Mouse (Mus musculus) c-Kit-positive CD71-negative TER-119-negative erythroid progenitor cells, embryonic 14.5 days (primary cell): ENCODE results near the gene Nrxn3.

Experiments
- DNase-seq: peaks from one replicate; pipeline ENCODE4 v3.0.0-alpha.2; 2013; ENCODE audit warnings: low read depth

The Nrxn3 gene

GRCm38 (mm10) chr12:88812173-88812572, 89.5 kb downstream of the Nrxn3 start:
- no peak for DNase-seq

- DNase-seq = no peak
Measured at GRCm38 (mm10) chr12:88816865-88817264, 94.2 kb downstream of the Nrxn3 start.

- no peak for DNase-seq
Measured at GRCm38 (mm10) chr12:88818622-88819334, 96.1 kb downstream of the Nrxn3 start.

DNA sequence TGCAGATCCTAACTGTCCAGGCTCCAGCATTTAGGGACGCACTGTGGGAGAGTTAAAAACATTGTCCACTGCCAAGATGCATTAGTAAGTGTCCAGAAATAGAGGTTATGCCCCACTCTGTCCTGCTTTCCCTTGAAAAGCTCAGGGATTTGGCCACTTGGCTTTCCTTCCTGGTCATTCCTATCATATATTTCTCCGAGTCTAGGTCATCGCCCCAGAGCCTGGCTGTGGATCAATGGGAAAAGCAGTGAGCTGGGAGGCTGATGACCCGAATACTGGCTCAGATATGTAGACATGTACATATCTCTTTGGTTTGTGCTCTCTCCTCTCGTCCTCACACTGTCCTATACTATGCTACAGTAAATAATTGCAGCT, 96.6 kb downstream of the Nrxn3 start:
- DNase-seq = no peak

DNA sequence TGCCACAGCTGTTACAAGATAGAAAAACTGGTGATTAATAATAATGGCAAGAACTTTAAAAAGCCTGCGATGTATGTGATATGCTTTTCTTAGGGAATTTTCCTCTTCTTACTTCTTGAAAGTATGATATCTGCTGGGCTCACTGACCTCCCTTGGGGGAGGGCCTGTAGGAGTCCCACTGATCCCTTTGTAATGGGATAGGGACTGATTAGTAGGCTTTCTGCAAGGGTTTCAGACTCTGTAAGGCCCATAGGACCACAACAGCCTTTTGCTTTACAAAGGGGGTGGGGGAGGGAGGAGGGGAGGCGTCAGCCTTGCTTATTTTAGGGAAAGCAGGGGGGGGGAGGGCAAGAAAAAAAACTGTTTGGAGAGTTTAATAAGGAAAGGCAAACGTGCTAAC, 97.5 kb downstream of the Nrxn3 start:
- DNase-seq = no peak

DNA sequence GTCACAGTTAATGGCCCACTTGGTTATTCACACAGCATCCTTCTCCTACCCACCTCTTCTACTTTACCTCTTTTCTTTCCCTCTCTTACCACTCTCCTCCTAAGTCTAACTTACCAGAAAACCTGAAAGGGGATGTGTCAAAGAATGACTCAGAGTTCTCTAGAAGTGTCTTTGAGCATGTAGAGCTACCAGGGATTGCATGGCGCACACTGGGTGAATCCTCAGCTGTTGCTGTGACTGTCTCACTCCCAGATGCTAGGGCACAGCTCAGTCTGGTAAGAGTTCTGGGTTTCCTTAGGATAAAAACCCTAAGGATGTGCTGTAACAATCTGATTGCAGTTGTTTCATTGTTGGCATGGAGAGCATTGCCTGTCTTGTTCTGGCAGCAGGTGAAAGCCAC, 108.2 kb downstream of the Nrxn3 start:
- no peak for DNase-seq

DNA sequence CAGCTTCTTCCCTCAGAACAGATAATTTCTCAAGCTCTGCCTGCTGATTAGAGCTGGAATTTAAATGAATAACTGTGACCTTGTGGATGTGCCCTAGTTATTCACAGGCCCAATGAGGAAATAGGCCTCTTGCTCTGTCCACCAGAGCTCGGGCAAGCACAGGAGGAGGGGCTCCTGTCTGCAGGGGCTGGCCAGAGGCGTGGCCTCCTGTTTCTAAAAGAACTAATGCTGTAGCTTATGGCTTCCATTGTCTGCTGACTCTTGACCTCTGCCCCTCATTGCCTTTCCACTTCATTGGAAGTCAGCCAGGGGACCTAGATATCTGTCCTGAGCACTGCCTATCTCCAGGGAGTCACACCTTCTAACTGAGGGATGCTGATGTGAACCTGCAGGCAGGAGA, 113.1 kb downstream of the Nrxn3 start:
- DNase-seq = no peak

- DNase-seq = no peak
Measured at GRCm38 (mm10) chr12:88839724-88840123, 117.0 kb downstream of the Nrxn3 start.

- DNase-seq = no peak
Measured at GRCm38 (mm10) chr12:88841350-88841749, 118.7 kb downstream of the Nrxn3 start.

DNA sequence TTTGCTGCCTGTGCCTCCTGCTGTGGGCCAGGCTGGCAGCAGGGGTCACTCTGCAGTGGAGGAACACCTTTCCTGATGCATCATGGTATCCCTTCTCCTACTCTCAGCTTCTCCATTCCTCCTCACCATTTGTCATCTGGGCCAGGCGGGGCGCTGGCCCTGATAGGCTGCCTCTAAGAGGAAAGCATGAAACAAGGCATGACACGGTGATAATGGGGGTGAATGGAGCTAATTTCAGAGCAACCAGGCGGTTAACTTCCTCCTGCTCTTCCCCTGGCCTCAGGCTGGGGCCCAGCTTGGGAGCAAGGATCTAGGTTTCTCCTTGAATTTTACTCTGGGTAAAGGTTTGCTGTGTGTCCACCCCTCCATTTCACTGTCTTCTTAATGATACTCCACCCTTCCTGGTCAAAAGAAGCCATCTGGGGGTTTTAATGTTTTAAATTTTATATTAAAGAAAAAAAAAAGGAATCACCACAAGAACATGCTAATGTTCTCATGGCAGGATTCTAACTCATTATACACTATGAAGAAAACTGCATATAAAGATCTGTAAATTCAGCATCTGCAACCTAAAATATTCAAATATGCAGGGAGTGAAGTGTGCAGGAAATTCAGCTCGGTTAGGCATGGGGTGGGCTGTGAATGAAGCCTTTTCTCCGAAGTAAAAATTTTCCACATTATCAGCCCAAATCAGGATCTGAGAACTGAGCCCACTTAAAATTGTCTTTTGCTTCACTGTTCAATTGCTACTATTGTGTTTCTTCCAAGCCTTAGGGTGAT, 127.9 kb downstream of the Nrxn3 start:
- no peak for DNase-seq

DNA sequence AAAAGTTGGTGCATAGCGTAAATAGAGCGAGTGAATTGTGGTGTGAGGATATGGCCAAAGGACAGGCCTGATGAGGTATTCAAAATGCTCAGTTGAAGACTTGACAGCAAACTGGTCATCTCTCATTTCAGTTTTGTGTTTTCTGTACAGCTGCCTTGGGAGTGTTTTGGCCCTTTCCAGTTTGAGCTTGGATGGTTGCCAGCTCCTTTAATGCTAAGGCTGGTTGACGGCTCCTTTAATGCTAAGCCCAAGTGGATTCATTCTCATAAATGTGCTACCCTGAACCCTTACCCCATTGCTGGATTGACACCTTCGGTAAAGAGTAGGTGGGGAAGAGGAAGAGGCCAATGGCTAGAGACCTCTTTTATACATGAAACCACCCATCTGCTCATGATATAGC, 131.4 kb downstream of the Nrxn3 start:
- DNase-seq = no peak

- DNase-seq = no peak
Measured at GRCm38 (mm10) chr12:88857701-88858100, 135.0 kb downstream of the Nrxn3 start.

- DNase-seq = no peak
Measured at GRCm38 (mm10) chr12:88859456-88860345, 137.0 kb downstream of the Nrxn3 start.

- DNase-seq = no peak
Measured at GRCm38 (mm10) chr12:88860397-88860796, 137.7 kb downstream of the Nrxn3 start.

DNA sequence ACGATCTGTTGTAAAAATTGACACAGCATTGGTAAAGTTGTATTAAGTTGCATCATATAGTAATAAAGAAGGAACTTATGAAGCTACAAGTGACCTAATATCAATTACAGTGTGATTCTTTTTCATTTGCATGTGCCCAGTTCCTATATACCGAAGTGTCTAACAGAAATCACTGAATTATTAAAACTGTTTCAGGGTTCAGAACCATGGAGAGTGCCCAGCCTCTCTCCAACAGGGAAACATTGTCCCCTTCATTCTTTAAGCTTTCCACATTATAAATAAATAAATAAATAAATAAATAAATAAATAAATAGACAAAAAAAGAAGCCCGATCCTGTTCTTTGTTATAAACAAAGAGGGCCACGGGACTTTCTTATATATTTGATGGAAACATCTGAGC, 140.4 kb downstream of the Nrxn3 start:
- no peak for DNase-seq

- no peak for DNase-seq
Measured at GRCm38 (mm10) chr12:88868288-88868687, 145.6 kb downstream of the Nrxn3 start.

- DNase-seq = no peak
Measured at GRCm38 (mm10) chr12:88897331-88897730, 174.7 kb downstream of the Nrxn3 start.

DNA sequence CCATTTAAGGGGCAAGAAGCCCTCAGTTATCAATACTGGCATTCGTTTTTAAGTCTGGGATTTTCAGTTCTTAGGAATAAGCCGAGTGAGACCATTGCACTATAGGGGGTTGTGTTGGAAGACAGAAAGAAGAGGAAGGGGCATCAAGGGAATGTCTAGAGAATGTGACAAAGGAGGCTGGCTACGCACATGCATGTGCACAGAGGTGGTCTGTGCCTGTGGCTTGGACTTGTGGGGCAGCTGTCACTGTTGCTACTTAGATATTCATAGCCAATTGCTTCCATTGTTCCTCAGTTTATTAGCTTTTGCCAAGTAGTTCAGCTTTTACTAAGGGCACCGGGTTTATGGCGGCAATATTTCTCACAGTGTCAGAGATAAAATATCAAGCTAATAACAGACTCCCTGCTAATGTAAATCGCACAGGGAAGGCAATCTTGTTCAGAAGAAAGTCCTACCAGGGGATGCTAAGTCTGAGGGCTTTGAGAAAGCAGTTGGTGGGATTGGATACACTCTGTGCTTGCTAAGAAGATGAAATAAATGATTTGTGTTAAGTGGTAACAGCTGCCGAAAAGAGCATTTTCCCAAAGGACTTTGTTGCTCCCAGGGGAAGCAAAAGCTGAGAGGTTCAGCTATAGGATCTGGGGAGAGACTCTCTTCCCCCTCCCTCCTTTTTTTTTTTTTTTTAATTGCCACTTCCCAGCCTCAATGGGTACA, 177.5 kb downstream of the Nrxn3 start:
- DNase-seq = no peak

- DNase-seq = no peak
Measured at GRCm38 (mm10) chr12:88900728-88901080, 178.0 kb downstream of the Nrxn3 start.

DNA sequence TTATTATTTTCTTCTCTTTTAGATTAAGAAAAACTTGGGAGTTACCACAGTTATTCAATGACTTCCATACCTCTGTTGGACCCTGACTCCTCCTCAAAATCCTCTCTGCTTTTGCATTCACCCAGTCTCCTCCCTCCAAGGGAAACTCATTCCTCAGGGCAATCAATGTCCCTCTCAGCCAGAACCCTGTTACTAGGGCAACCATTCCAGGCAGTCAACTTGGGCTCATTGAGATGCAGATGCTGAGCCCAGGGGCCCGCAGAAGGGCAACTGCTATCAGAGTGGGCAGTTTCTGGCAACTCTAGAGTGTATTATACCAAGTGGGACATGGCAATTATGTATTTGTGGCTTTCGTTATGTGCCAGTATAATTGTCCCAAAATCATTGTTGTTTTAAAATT, 188.1 kb downstream of the Nrxn3 start:
- DNase-seq = no peak

- no peak for DNase-seq
Measured at GRCm38 (mm10) chr12:88916752-88917151, 194.1 kb downstream of the Nrxn3 start.

DNA sequence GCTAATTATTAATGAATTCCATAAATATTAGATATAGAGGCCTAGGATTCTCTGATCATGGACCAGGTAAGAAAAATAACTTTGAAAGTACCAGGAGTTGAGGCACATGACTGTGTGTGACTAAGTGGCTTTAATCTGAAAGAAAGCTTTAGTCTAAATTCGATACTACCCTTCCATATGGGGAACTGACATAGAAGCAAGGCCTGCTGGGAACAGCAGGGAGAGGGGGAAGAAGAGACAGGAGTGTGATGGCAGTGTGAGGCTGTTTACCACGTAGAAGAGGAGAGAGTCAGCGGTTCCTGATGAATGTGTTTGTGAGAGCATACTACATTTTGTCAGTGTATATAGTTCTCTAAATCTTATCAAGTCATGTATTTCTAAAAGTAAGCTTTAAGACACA, 202.2 kb downstream of the Nrxn3 start:
- DNase-seq = no peak
